Mouse (Mus musculus) midbrain, postnatal 0 days (tissue): ENCODE measurements around the gene Eln. TPM values are rescaled to one million over a fixed set of nuclear protein-coding genes. Genes with fewer than 3 reads are reported as not detected.

Experiments used
- ATAC-seq: fragments of 200-750 bp; cut with Nextera tagmentation; 2 replicates; pipeline ENCODE4 v1.8.0; 2017; ENCODE audit warnings: moderate number of reproducible peaks, mild to moderate bottlenecking, moderate TSS enrichment, moderate library complexity; ENCODE audit not compliant: low FRiP score
- DNase-seq: peaks from one replicate; pipeline ENCODE4 v3.0.0-alpha.2; 2015; ENCODE audit warnings: low spot score
- H3K27ac ChIP-seq: fragments of 300-500 bp; sonication (generic); 2 replicates; pipeline ENCODE4 v1.5.1; 2014; ENCODE audit warnings: low read depth, mild to moderate bottlenecking, low read length, mixed read lengths
- H3K27me3 ChIP-seq: fragments of 300-500 bp; sonication (generic); 2 replicates; pipeline ENCODE4 v1.6.1; 2014; ENCODE audit warnings: low read length, control low read depth, mixed read lengths; ENCODE audit not compliant: insufficient read depth
- H3K36me3 ChIP-seq: fragments of 300-500 bp; sonication (generic); 2 replicates; pipeline ENCODE4 v1.6.1; 2014; ENCODE audit warnings: low read length, control low read depth, mixed read lengths; ENCODE audit not compliant: insufficient read depth
- H3K4me1 ChIP-seq: fragments of 300-500 bp; sonication (generic); 2 replicates; pipeline ENCODE4 v1.6.1; 2014; ENCODE audit warnings: mild to moderate bottlenecking, control low read depth, antibody characterized with exemption, low read length, mixed read lengths; ENCODE audit not compliant: insufficient read depth
- H3K4me2 ChIP-seq: fragments of 300-500 bp; sonication (generic); 2 replicates; pipeline ENCODE4 v1.6.1; 2014; ENCODE audit warnings: low read depth, mild to moderate bottlenecking, low read length, mixed read lengths; ENCODE audit not compliant: poor library complexity, severe bottlenecking
- H3K4me3 ChIP-seq: fragments of 300-500 bp; sonication (generic); 2 replicates; pipeline ENCODE4 v1.5.1; 2014; ENCODE audit warnings: low read depth, mild to moderate bottlenecking, low read length, moderate library complexity
- H3K9ac ChIP-seq: fragments of 300-500 bp; sonication (generic); replicated peaks from 2 replicates; pipeline ENCODE4 v1.6.1; 2014; ENCODE audit warnings: mild to moderate bottlenecking, low read length, moderate library complexity, mixed read lengths; ENCODE audit not compliant: poor library complexity, severe bottlenecking
- H3K9me3 ChIP-seq: fragments of 300-500 bp; sonication (generic); 2 replicates; pipeline ENCODE4 v1.6.1; 2016; ENCODE audit warnings: low read length, control low read depth
- CTCF ChIP-seq: IDR thresholded peaks from 2 replicates; pipeline ENCODE4 v1.5.1; 2016; ENCODE audit warnings: antibody characterized with exemption, mild to moderate bottlenecking
- WGBS: fragments of 180-500 bp; shearing (Covaris S2); extraction: QIAGEN DNeasy Blood & Tissue Kit; methylation state at CpG from one replicate; pipeline ENCODE4 v1.1.7; 2014; 5-methylcytosine and 5-hydroxymethylcytosine counted together
- polyA plus RNA-seq: library from polyadenylated mRNA; unstranded; fragments of >200 nt; fragmentation: Nextera tagmentation; extraction: Ambion mirVana; gene quantifications from 2 replicates; pipeline ENCODE4 v1.2.1, GENCODE M21; 2015
- total RNA-seq: library from RNA; depleted of rRNA; stranded (reverse); fragments of >200 nt; gene quantifications from 2 replicates; pipeline ENCODE4 v1.2.3, GENCODE M21; 2014

The Eln gene
- total and polyA plus RNA-seq, 2 experiments from 2014 or later, result 27.7 to 35.0 TPM

- WGBS, result 49% methylated on average over 6 of the region's 6 CpGs
- peak; percentile 72 for DNase-seq
Measured at GRCm38 (mm10) chr5:134747947-134748618, 960 bp upstream of the Eln start.

GRCm38 (mm10) chr5:134747512-134747893 lies 380 bp upstream of the Eln start:
- peak; percentile 81 for DNase-seq
- peak; percentile 78 for ATAC-seq
- Histone ChIP-seq H3K4me2 (peak overlapping the region; percentile 87), H3K27ac (no peak overlapping the region), H3K4me1 (peaks cover 14% of the 10 kb centered on the region), H3K36me3 (no peaks in the 10 kb centered on the region), H3K9ac (peak overlapping the region; percentile 74; the same call in 1 of the 2 replicates), H3K4me3 (peak overlapping the region; percentile 47), H3K27me3 (no peaks in the 10 kb centered on the region), H3K9me3 (no peaks in the 10 kb centered on the region)
- no peak for TF ChIP-seq CTCF
- WGBS, result 6% methylated on average over 7 of the region's 11 CpGs

More at GRCm38 (mm10) chr5:134747947-134748618, 960 bp upstream of the Eln start:
- H3K27ac ChIP-seq, result no peak overlapping the region
- peak; percentile 91 for TF ChIP-seq CTCF
- H3K4me2 ChIP-seq, result peak overlapping the region; percentile 87
- H3K4me1 ChIP-seq, result peaks cover 14% of the 10 kb centered on the region
- no peaks in the 10 kb centered on the region for H3K9me3 ChIP-seq
- H3K9ac ChIP-seq, result no peak overlapping the region
- peak; percentile 24; the same call in 1 of the 2 replicates for ATAC-seq
- peak overlapping the region; percentile 47; the same call in 1 of the 2 replicates for H3K4me3 ChIP-seq
- no peaks in the 10 kb centered on the region for H3K36me3 ChIP-seq
- H3K27me3 ChIP-seq, result no peaks in the 10 kb centered on the region

GRCm38 (mm10) chr5:134746201-134746600 lies 922 bp downstream of the Eln start:
- Histone ChIP-seq H3K4me3 (no peak overlapping the region), H3K9me3 (no peaks in the 10 kb centered on the region), H3K4me1 (peaks cover 14% of the 10 kb centered on the region), H3K4me2 (peak overlapping the region; percentile 87; the same call in 1 of the 2 replicates), H3K27ac (no peak overlapping the region), H3K36me3 (no peaks in the 10 kb centered on the region), H3K9ac (no peak overlapping the region), H3K27me3 (no peaks in the 10 kb centered on the region)
- ATAC-seq (no peak), DNase-seq (no peak)
- 84% methylated on average over 10 of the region's 10 CpGs for WGBS
- TF ChIP-seq CTCF, result no peak

- Histone ChIP-seq H3K9ac (no peak overlapping the region), H3K4me1 (peaks cover 14% of the 10 kb centered on the region), H3K4me2 (no peak overlapping the region), H3K4me3 (no peak overlapping the region), H3K27ac (no peak overlapping the region), H3K36me3 (no peaks in the 10 kb centered on the region), H3K9me3 (no peaks in the 10 kb centered on the region), H3K27me3 (no peaks in the 10 kb centered on the region)
- DNase-seq, result no peak
- no peak for TF ChIP-seq CTCF
- ATAC-seq, result no peak
- WGBS, result 91% methylated on average over 3 of the region's 3 CpGs
Measured at GRCm38 (mm10) chr5:134745801-134746200, 1.3 kb downstream of the Eln start.

GRCm38 (mm10) chr5:134745000-134745399 lies 2.1 kb downstream of the Eln start:
- Histone ChIP-seq H3K4me1 (peaks cover 14% of the 10 kb centered on the region), H3K27ac (no peak overlapping the region), H3K4me2 (no peak overlapping the region), H3K27me3 (no peaks in the 10 kb centered on the region), H3K9me3 (no peaks in the 10 kb centered on the region), H3K36me3 (no peaks in the 10 kb centered on the region), H3K4me3 (no peak overlapping the region), H3K9ac (no peak overlapping the region)
- DNase-seq, result no peak
- ATAC-seq, result no peak
- TF ChIP-seq CTCF, result no peak
- 86% methylated on average over 3 of the region's 3 CpGs for WGBS

- ATAC-seq (no peak), DNase-seq (no peak)
- Histone ChIP-seq H3K36me3 (no peaks in the 10 kb centered on the region), H3K9me3 (no peaks in the 10 kb centered on the region), H3K4me1 (peaks cover 14% of the 10 kb centered on the region), H3K27me3 (no peaks in the 10 kb centered on the region), H3K27ac (no peak overlapping the region), H3K4me2 (no peak overlapping the region), H3K9ac (no peak overlapping the region), H3K4me3 (no peak overlapping the region)
- 47% methylated on average over 12 of the region's 12 CpGs for WGBS
- no peak for TF ChIP-seq CTCF
Measured at GRCm38 (mm10) chr5:134743991-134744390, 3.1 kb downstream of the Eln start.
